Mouse (Mus musculus) adrenal gland, postnatal 14 days (tissue): ENCODE data around the gene Ptpre. TPM values are rescaled to one million over a fixed set of nuclear protein-coding genes. Genes with fewer than 3 reads are reported as not detected.
"Not testable (repeated sequence)": the region's sequence is repeated elsewhere in the genome, so short reads cannot be mapped to it uniquely, and the experiment has no call there.

Experiments
- DNase-seq: peaks from one replicate; pipeline ENCODE4 v3.0.0; 2021; ENCODE audit warnings: mixed read lengths
- total RNA-seq: library from RNA; stranded (reverse); gene quantifications from 2 replicates; pipeline ENCODE4 v1.2.3, GENCODE M21; 2021

Ptpre gene
- total RNA-seq, 1 experiment from 2014 or later = 4.4 TPM

GRCm38 (mm10) chr7:135534548-135535189 lies 2.6 kb upstream of the Ptpre start:
- DNase-seq = no peak

DNA sequence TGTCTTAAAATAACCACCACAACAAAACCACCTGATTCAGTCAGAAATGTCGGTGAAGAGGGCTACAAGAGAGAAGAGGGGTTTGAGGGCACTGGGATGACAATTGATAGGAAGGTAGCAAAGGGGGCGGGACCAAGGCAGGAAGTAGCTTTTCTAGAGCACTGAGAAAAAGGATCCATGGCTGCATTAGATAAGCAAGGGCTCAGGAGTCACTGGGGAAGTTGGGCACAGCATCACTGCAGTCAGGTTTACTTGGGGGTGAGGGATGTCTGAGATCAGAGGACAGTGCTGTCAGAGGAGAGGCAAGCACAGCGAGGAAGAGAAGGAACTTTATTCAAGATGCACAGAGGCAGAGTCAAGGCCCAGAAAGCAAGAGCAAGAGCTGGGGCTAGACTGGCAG lies 1.4 kb upstream of the Ptpre start:
- no peak for DNase-seq

DNA sequence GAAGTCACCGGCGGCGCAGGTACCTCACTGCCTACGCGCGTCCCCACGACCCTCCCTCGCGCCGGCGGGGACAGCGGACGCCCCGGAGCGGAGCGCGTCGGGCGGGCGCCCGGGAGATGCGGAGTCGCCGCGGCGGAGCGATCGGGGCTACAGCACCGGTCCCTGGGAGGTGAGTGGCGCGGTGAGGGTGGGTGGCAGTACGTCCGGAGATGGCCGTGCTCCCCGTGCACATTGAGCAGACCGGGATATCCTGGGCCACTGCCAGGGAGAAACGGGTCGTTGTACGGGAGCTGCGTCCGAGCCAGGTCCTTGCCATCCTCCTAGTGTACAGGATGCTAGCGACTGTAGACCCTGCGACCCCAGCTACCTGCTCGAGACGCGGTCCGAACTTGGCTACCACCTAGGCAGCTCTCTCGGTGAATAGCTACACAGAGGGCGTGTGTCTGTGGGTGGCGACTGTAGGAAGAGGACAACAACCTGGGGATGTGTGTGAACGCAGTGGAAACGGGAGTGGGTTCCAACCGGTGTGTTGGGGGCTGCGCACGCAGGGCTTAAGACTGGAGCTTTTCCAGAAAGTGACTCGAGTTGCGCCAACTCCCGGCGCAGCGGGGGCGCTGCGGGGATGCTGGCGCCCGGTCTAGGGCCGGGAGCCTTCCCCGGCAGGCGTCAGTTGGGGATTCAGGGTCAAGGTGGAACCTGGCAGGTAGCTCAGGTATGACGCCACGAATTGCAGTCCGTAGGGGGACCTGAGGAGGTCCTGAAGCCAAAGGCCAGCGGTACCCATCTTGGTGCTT lies 864 bp downstream of the Ptpre start:
- DNase-seq = peak; percentile 47

DNA sequence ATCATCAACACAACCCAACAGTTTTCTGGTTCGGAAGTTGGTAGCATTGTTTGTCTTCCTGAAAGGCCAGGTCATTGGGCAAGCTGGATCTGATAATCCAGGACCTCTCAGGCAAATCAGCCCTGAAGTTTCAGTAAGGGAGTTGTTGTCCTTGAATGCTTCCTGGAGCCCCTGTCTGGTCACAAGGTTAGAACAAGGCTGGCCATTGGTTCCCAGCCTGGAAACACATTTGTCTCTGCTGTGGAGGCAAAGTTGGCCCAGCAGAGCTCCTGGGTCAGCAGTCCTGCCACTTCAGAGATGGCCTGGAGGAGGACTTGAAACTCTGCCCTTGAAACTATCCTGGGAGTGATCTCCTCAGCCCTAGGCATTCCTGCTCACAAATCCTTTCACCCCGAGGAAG lies 2.1 kb downstream of the Ptpre start:
- DNase-seq = peak; percentile 40

DNA sequence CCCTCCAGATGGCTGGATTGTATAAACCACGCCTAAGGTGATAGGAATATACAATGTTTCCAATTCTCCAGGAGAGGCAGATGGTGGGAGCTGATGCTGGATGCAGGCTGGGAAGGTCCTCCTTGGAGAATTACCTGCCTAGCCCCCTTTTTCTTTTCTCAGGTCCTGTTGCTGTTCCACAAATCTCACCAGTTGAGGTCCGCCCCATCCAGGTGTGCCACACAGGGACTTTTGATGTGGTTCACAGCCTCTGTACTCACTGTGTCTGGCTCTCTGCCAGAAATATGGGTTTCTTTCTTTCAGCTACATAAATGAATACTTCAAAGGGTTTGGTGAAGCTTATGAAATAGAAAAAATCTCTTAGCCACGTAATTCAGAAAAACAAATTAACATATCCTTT lies 5.0 kb downstream of the Ptpre start:
- no peak for DNase-seq

DNA sequence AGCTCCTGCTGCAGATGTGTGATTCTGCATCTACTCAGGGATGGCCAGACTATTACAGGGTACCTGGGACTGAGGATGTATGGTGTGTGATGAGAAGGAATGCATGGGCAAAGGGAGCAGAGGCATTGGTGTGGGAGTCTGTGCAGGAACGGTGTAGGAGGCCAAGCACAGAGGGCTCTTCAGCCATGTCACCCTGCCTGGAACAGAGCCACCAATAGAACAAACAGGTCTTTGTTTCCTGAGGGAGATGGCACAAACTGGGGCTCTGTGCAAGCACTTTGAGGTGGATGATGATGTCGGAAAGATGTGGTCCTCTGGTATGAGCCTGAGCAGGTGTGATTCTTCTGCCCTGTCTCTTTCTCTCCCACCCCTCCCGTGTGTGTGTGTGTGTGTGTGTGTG lies 5.8 kb downstream of the Ptpre start:
- no peak for DNase-seq

- peak; percentile 48 for DNase-seq
Measured at GRCm38 (mm10) chr7:135544321-135544720, 7.0 kb downstream of the Ptpre start.

GRCm38 (mm10) chr7:135545957-135546356 lies 8.7 kb downstream of the Ptpre start:
- DNase-seq = no peak

GRCm38 (mm10) chr7:135546530-135546929 lies 9.2 kb downstream of the Ptpre start:
- DNase-seq = no peak

- DNase-seq = no peak
Measured at GRCm38 (mm10) chr7:135548434-135548833, 11.2 kb downstream of the Ptpre start.

GRCm38 (mm10) chr7:135551547-135551946 lies 14.3 kb downstream of the Ptpre start:
- peak; percentile 85 for DNase-seq

GRCm38 (mm10) chr7:135553550-135553949 lies 16.3 kb downstream of the Ptpre start:
- no peak for DNase-seq

DNA sequence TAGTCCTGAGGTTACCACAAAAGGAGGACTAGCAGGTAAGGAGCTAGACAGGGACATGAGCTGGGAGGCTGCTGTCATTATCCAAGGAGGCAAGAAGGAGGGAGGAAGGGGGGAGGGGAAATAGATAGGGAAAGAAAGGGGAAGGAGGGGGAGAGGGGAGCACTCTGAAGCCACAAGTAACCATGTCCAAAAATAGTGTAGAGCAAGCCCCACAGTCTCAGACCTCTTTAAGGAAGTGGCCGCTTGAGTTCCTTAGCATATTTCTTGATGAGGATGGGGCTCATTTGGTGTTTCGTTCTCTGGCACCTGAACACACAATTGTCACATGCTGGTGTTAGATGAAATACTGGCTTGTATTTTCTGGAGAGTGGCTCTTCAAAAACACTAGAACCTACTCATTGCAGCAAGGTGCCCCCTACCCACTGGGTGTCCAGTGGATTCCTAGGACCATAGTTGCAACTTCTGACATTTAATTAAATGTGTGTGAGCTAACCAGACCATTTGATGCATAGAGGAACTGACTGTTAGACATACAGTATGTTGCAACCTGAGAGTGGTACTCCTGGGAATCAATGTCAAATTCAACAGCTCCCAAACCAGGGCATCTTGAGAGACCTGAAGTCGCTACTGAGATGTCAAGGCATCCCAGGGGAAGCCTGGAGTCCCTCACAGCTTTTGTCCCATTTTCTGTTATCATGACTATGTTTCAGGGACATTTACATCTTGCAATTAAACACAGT lies 19.6 kb downstream of the Ptpre start:
- DNase-seq = no peak

- no peak for DNase-seq
Measured at GRCm38 (mm10) chr7:135560280-135560679, 23.0 kb downstream of the Ptpre start.

- no peak for DNase-seq
Measured at GRCm38 (mm10) chr7:135564022-135564421, 26.7 kb downstream of the Ptpre start.

GRCm38 (mm10) chr7:135566013-135566412 lies 28.7 kb downstream of the Ptpre start:
- DNase-seq = no peak

GRCm38 (mm10) chr7:135567582-135567981 lies 30.3 kb downstream of the Ptpre start:
- DNase-seq = no peak

GRCm38 (mm10) chr7:135568550-135568949 lies 31.3 kb downstream of the Ptpre start:
- no peak for DNase-seq

DNA sequence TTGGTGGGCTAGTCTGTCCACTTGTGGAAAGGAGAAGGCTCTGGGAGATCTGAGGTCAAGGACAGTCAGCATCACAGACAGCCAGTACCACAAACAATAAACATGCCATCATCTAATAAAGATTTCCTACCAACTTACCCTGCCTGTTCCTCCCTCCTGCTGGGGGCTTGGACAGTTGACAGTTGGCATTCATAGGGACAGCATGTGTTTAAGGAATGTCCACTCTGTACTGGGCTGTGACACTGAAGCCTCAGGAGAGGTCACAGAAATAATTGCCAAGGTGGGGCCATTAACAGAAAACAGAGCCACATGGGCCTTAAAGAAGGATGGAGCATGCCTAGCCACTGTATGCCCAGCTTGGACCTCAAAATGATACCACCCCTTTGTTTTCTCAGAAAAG lies 34.1 kb downstream of the Ptpre start:
- no peak for DNase-seq

DNA sequence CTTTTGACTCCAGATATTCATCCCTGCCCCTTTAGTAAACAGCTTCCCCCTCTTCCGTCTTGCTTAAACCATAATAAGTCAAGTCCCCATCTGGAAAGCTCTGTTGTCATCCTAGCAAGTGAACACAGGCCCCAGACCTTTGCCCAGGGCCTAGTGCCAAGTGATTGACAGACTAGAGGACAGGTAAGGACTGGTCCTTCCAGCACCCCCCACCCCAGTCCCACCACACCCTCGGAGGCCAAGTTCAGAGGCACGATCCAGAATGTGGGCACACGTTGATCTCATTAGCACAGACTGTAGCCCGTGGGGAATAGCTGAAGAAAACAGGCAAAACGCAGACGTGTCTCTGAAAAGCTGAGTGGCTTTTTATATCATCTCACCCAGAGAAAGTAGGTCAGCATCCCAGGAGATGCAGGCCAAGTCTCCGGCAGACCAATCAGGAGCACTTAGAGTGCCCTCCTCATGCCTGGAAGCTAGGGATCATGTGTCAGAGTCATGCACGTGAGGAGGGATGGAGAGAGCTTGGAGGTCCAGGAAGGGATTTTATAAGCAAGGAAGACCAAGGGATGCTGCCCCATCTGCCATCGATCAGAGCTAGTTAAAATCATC lies 34.8 kb downstream of the Ptpre start:
- DNase-seq = no peak

DNA sequence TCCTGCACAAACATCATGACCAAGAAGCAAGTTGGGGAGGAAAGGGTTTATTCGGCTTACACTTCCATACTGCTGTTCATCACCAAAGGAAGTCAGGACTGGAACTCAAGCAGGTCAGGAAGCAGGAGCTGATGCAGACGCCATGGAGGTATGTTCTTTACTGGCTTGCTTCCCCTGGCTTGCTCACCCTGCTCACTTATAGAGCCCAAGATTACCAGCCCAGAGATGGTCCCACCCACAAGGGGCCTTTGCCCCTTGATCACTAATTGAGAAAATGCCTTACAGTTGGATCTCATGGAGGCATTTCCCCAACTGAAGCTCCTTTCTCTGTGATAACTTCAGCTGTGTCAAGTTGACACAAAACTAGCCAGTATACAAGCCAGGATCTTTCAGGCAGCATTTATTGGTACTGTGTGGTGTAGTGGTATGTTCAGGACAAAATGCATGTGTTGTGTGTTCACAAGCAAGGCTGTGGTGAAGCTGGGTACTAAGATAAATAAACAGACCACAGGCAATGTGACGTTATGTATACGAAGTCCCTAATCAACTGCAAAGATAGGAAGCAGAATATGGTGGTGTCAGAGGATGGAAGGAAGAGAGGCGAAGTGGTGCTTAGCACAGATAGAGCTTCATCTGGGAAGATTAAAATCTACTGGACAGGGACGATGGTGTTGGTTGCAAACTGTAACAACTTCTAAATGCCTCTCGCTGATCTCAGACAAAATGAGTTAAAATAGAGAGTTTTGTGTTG lies 38.2 kb downstream of the Ptpre start:
- DNase-seq = not testable (repeated sequence)

GRCm38 (mm10) chr7:135576329-135576728 lies 39.0 kb downstream of the Ptpre start:
- DNase-seq = no peak
